Mouse (Mus musculus) layer of hippocampus, postnatal 25 days (tissue): Measurements from ENCODE around the gene Hoxb6. TPM values are rescaled to one million over a fixed set of nuclear protein-coding genes. Genes with fewer than 3 reads are reported as not detected.

ENCODE experiments used
- DNase-seq, 2 experiments: peaks; one replicate each; pipeline ENCODE4 v3.0.0; 2022; ENCODE audit warnings: mixed read lengths in 2 of 2, low spot score in 1 of 2; ENCODE audit errors: extremely low spot score in 1 of 2
- total RNA-seq, 2 experiments: library from RNA; stranded (reverse); gene quantifications; 2 replicates each; pipeline ENCODE4 v1.2.3; 2021

Gene Hoxb6
- total RNA-seq, 2 experiments from 2014 or later = not detected

- no peak for DNase-seq
Observed at GRCm38 (mm10) chr11:96328605-96329004, 36.3 kb downstream of the Hoxb6 start.

- DNase-seq = no peak
Observed at GRCm38 (mm10) chr11:96332105-96332504, 39.8 kb downstream of the Hoxb6 start.

GRCm38 (mm10) chr11:96332618-96333032 lies 40.3 kb downstream of the Hoxb6 start:
- no peak for DNase-seq

- DNase-seq = no peak
Observed at GRCm38 (mm10) chr11:96333241-96334001, 41.1 kb downstream of the Hoxb6 start.

- DNase-seq = no peak
Observed at GRCm38 (mm10) chr11:96334002-96334364, 41.7 kb downstream of the Hoxb6 start.

- no peak for DNase-seq
Observed at GRCm38 (mm10) chr11:96334998-96335397, 42.7 kb downstream of the Hoxb6 start.

GRCm38 (mm10) chr11:96336597-96336996 lies 44.3 kb downstream of the Hoxb6 start:
- DNase-seq = no peak

GRCm38 (mm10) chr11:96337026-96337425 lies 44.8 kb downstream of the Hoxb6 start:
- DNase-seq = no peak

- no peak for DNase-seq
Observed at GRCm38 (mm10) chr11:96338957-96339855, 46.9 kb downstream of the Hoxb6 start.

GRCm38 (mm10) chr11:96340698-96341365 lies 48.6 kb downstream of the Hoxb6 start:
- no peak for DNase-seq

- no peak for DNase-seq
Observed at GRCm38 (mm10) chr11:96341701-96342575, 49.7 kb downstream of the Hoxb6 start.

GRCm38 (mm10) chr11:96342576-96342930 lies 50.3 kb downstream of the Hoxb6 start:
- DNase-seq = no peak

- DNase-seq = no peak
Observed at GRCm38 (mm10) chr11:96343206-96343745, 51.0 kb downstream of the Hoxb6 start.

- DNase-seq = no peak
Observed at GRCm38 (mm10) chr11:96344061-96344877, 52.0 kb downstream of the Hoxb6 start.

- no peak for DNase-seq
Observed at GRCm38 (mm10) chr11:96344878-96345159, 52.5 kb downstream of the Hoxb6 start.

- DNase-seq = no peak
Observed at GRCm38 (mm10) chr11:96345220-96345892, 53.1 kb downstream of the Hoxb6 start.

- no peak for DNase-seq
Observed at GRCm38 (mm10) chr11:96345893-96346806, 53.9 kb downstream of the Hoxb6 start.
